Comparison of ENCODE assay signal across 13 mouse cellular contexts in the genomic region with DNA sequence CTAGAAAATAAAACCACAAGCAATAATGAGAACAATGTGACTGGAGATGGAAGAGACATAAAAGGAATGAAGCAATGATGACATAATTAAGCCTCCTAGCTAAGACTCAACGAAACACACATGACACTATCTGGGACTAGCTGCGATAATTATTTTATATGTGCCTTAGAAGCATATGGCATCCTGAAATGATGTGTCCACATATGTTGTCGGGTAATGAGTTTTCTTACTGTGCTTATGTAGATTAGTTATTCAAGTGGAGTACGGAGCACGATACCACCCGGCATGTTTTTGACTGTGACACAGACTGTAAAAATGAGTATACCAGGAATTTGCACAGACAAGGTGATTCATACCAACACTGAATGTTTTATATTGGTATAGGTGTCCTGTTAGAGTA.
"Had no signal": no experiment of that assay in that cellular context is flagged by ENCODE, and none has a peak within 500 bp of the region (broad histone marks: within the 10 kb centered on the region; RNA-seq: fewer than 3 reads in every experiment).

No protein-coding gene starts in this region.

- H3K4me3 ChIP-seq: left cerebral cortex, adult 2 months; limb, embryonic 10.5 days; liver, embryonic 15.5 days; midbrain, embryonic 13.5 days had no signal

- ATAC-seq: lung, postnatal 0 days; midbrain, embryonic 13.5 days had no signal

- H3K27ac ChIP-seq: kidney, postnatal 0 days; left cerebral cortex, adult 2 months; limb, embryonic 10.5 days; liver, embryonic 15.5 days; midbrain, embryonic 13.5 days; stomach, postnatal 0 days had no signal

- H3K9ac ChIP-seq: liver, embryonic 15.5 days; midbrain, embryonic 13.5 days had no signal

- H3K4me2 ChIP-seq: liver, embryonic 11.5 days; liver, embryonic 15.5 days; midbrain, embryonic 13.5 days had no signal

- H3K27me3 ChIP-seq: liver, embryonic 15.5 days; midbrain, embryonic 13.5 days had no signal

- H3K9me3 ChIP-seq: limb, embryonic 10.5 days; liver, embryonic 15.5 days; midbrain, embryonic 13.5 days had no signal

- DNase-seq: kidney, adult 8-10 months; kidney, postnatal 4 days; lung, adult 2 months; lung, postnatal 36 days; thymus, postnatal 4 days had no signal

- H3K4me1 ChIP-seq: limb, embryonic 10.5 days; liver, embryonic 15.5 days; midbrain, embryonic 13.5 days had no signal

- H3K36me3 ChIP-seq: limb, embryonic 10.5 days; liver, embryonic 15.5 days; midbrain, embryonic 13.5 days had no signal
